Mouse (Mus musculus) limb, embryonic 14.5 days (tissue): ENCODE measurements at regions not wholly inside any gene's neighbourhood (a gene's known extent, or its start where the extent isn't known, plus 50 kb on each side); places are given as distances from the start of the nearest gene placed in this dataset.

Experiments used
- ATAC-seq: fragments of 200-750 bp; cut with Nextera tagmentation; 2 replicates; pipeline ENCODE4 v1.8.0; 2017; ENCODE audit warnings: low read depth, moderate number of reproducible peaks, moderate TSS enrichment; ENCODE audit not compliant: low FRiP score
- DNase-seq: peaks from one replicate; pipeline ENCODE4 v3.0.0-alpha.2; 2015; ENCODE audit warnings: low spot score
- H3K27ac ChIP-seq: fragments of 300-500 bp; sonication (generic); replicated peaks from 2 replicates; pipeline ENCODE4 v1.5.1; 2014; ENCODE audit warnings: low read depth, mild to moderate bottlenecking, low read length, moderate library complexity, mixed read lengths
- H3K27me3 ChIP-seq: fragments of 300-500 bp; sonication (generic); 2 replicates; pipeline ENCODE4 v1.6.1; 2014; ENCODE audit warnings: low read length, mixed read lengths; ENCODE audit not compliant: control insufficient read depth, insufficient read depth
- H3K36me3 ChIP-seq: fragments of 300-500 bp; sonication (generic); 2 replicates; pipeline ENCODE4 v1.6.1; 2014; ENCODE audit warnings: mild to moderate bottlenecking, low read length, moderate library complexity, mixed read lengths; ENCODE audit not compliant: control insufficient read depth, insufficient read depth
- H3K4me1 ChIP-seq: fragments of 300-500 bp; sonication (generic); 2 replicates; pipeline ENCODE4 v1.6.1; 2014; ENCODE audit warnings: antibody characterized with exemption, low read length, mixed read lengths; ENCODE audit not compliant: control insufficient read depth, insufficient read depth
- H3K4me2 ChIP-seq: fragments of 300-500 bp; sonication (generic); replicated peaks from 2 replicates; pipeline ENCODE4 v1.6.1; 2014; ENCODE audit warnings: low read depth, mild to moderate bottlenecking, low read length, moderate library complexity; ENCODE audit not compliant: severe bottlenecking
- H3K4me3 ChIP-seq: fragments of 300-500 bp; sonication (generic); replicated peaks from 2 replicates; pipeline ENCODE4 v1.5.1; 2014; ENCODE audit warnings: low read length
- H3K9ac ChIP-seq: fragments of 300-500 bp; sonication (generic); 2 replicates; pipeline ENCODE4 v1.6.1; 2014; ENCODE audit warnings: mild to moderate bottlenecking, low read depth, low read length, moderate library complexity; ENCODE audit not compliant: severe bottlenecking
- H3K9me3 ChIP-seq: fragments of 300-500 bp; sonication (generic); 2 replicates; pipeline ENCODE4 v1.6.1; 2016; ENCODE audit warnings: low read length; ENCODE audit not compliant: control insufficient read depth
- POLR2A ChIP-seq: fragments of 200-500 bp; IDR thresholded peaks from 2 replicates; pipeline ENCODE4 v1.8.0; 2012; ENCODE audit warnings: inconsistent platforms, mild to moderate bottlenecking, moderate library complexity, borderline replicate concordance; ENCODE audit not compliant: insufficient read depth, insufficient read length; ENCODE audit errors: extremely low read depth
- WGBS: fragments of 180-500 bp; shearing (Covaris S2); extraction: QIAGEN DNeasy Blood & Tissue Kit; methylation state at CpG from one replicate; pipeline ENCODE4 v1.1.7; 2014; 5-methylcytosine and 5-hydroxymethylcytosine counted together

DNA sequence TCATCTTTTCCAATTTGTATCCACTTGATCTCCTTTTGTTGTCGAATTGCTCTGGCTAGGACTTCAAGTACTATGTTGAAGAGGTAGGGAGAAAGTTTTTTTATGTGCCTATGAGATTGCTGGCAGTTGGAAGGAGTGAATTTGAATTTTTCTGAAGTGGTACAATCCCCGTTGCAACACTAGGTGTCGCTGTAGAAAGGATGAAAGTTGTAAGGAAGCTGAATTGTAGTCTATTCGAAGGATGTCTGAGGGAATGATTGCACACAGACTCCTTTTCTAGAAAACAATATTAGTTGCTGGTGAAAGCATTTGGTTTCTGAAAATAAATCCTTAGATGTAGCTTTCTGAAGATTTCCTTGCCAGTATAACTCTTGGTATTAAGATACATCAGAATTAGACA is 54.6 kb upstream of the Selenop start:
- Histone ChIP-seq H3K9ac (no peak overlapping the region), H3K27ac (no peak overlapping the region), H3K27me3 (no peaks in the 10 kb centered on the region), H3K9me3 (0 out of 2 replicates have a peak, but pooled peaks cover under 1% of the 10 kb centered on the region), H3K4me3 (no peak overlapping the region), H3K4me2 (no peak overlapping the region), H3K4me1 (no peaks in the 10 kb centered on the region), H3K36me3 (no peaks in the 10 kb centered on the region)
- DNase-seq (peak; percentile 64), ATAC-seq (no peak)
- 3% methylated on average over 4 of the region's 4 CpGs for WGBS
- no peak for TF ChIP-seq POLR2A

DNA sequence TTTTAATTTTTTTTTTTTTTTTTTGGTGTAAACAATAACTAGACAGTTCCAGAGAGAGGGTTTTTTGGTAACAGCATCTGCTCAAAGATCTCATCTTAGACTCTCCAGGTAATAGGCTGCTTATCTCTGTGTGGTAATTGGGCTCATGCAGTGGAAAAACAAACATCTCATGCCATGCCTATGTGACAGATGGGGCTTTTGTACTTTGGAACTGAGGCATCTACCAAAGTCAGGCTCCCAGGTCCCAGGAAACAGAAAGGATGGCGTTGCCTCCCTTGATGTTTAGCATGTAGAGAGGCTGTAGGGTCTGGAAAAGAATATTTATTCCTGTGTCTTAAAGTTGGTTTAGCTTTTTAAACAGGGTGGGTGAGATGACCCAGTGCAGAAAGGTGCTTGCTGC is 53.1 kb upstream of the Selenop start:
- H3K9me3 ChIP-seq = no peaks in the 10 kb centered on the region
- H3K4me3 ChIP-seq = no peak overlapping the region
- DNase-seq = no peak
- no peaks in the 10 kb centered on the region for H3K4me1 ChIP-seq
- H3K9ac ChIP-seq = no peak overlapping the region
- whole genome bisulfite sequencing = 54% methylated on average over 1 of the region's 1 CpGs
- no peaks in the 10 kb centered on the region for H3K36me3 ChIP-seq
- H3K4me2 ChIP-seq = no peak overlapping the region
- no peaks in the 10 kb centered on the region for H3K27me3 ChIP-seq
- no peak for ATAC-seq
- H3K27ac ChIP-seq = no peak overlapping the region
- no peak for TF ChIP-seq POLR2A
